Comparison of ENCODE assay signal across 12 mouse cellular contexts in the genomic region with DNA sequence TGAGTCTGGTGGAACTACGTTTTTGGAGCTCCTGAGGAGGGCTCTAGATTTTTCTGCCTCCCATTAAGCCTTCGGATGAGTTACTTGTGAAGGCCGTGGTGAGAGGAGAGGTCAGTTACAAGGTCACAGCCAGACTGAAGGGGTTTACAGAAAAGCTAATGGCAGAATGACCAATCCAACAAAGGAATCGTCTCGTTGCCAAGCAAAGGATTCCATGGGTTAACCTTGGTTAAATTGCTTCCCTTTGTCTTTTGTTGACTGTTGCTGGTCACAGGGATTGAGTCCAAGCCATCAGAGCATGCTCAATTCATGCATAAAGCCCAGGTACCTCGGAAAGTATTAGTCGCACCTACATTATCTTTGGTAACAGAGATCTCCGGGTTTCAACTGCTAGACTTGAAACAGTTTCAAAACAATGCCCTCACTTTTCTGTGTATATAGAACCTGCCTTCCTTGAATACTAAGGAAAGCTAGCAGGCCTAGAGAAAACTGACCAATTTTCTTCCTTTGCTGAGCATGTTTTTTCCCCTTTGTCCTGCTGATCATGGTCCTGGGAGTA.
"Had no signal": no experiment of that assay in that cellular context is flagged by ENCODE, and none has a peak within 500 bp of the region (broad histone marks: within the 10 kb centered on the region; RNA-seq: fewer than 3 reads in every experiment).

No protein-coding gene starts in this region.

- H3K4me1 ChIP-seq: limb, embryonic 12.5 days; liver, embryonic 13.5 days; megakaryocyte, embryonic 14.5 days; midbrain, embryonic 12.5 days had no signal

- H3K9me3 ChIP-seq: limb, embryonic 12.5 days; liver, embryonic 13.5 days; lung, embryonic 15.5 days; megakaryocyte, embryonic 14.5 days; midbrain, embryonic 12.5 days had no signal

- H3K27me3 ChIP-seq: limb, embryonic 12.5 days; liver, embryonic 13.5 days; lung, embryonic 15.5 days; megakaryocyte, embryonic 14.5 days; midbrain, embryonic 12.5 days had no signal

- H3K27ac ChIP-seq: limb, embryonic 12.5 days; liver, embryonic 13.5 days; lung, embryonic 15.5 days; macrophage; midbrain, embryonic 12.5 days had no signal

- H3K36me3 ChIP-seq: limb, embryonic 12.5 days; liver, embryonic 13.5 days; lung, embryonic 15.5 days; midbrain, embryonic 12.5 days had no signal

- H3K4me3 ChIP-seq: limb, embryonic 12.5 days; liver, embryonic 13.5 days; lung, embryonic 15.5 days; megakaryocyte, embryonic 14.5 days; midbrain, embryonic 12.5 days had no signal

- DNase-seq: kidney, postnatal 25 days; liver; liver, embryonic 13.5 days; liver, postnatal 0 days; lung, postnatal 14 days; right cerebral cortex, postnatal 14 days; thymus, postnatal 4 days had no signal

- H3K9ac ChIP-seq: limb, embryonic 12.5 days; liver, embryonic 13.5 days; liver, postnatal 0 days; lung, embryonic 15.5 days; midbrain, embryonic 12.5 days had no signal

- H3K4me2 ChIP-seq: limb, embryonic 12.5 days; liver, embryonic 13.5 days; lung, embryonic 15.5 days; midbrain, embryonic 12.5 days had no signal
